Mouse (Mus musculus) megakaryocyte, embryonic 14.5 days (primary cell): Measurements from ENCODE around the gene Cep128. TPM values are rescaled to one million over a fixed set of nuclear protein-coding genes. Genes with fewer than 3 reads are reported as not detected.
"Not testable (repeated sequence)": the region's sequence is repeated elsewhere in the genome, so short reads cannot be mapped to it uniquely, and the experiment has no call there.

Experiments used
- H3K27me3 ChIP-seq: replicated peaks from 2 replicates; pipeline ENCODE3; 2012; ENCODE audit warnings: inconsistent platforms
- H3K36me3 ChIP-seq: replicated peaks from 2 replicates; pipeline ENCODE3; 2012; ENCODE audit warnings: low read length, inconsistent platforms, mixed read lengths
- H3K4me1 ChIP-seq: 2 replicates; pipeline ENCODE4 v1.6.1; 2012; ENCODE audit warnings: inconsistent platforms
- H3K4me3 ChIP-seq: replicated peaks from 2 replicates; pipeline ENCODE3; 2012; ENCODE audit warnings: moderate library complexity, mild to moderate bottlenecking, inconsistent platforms
- H3K9me3 ChIP-seq: 2 replicates; pipeline ENCODE4 v1.6.1; 2012; ENCODE audit warnings: inconsistent platforms
- FLI1 ChIP-seq: IDR thresholded peaks from 2 replicates; pipeline ENCODE4 v1.6.1; 2012; ENCODE audit warnings: low read length, inconsistent platforms, mixed read lengths
- GATA1 ChIP-seq: IDR thresholded peaks from 3 replicates; pipeline ENCODE4 v1.6.1; 2012; ENCODE audit warnings: mixed read lengths, low read length, inconsistent platforms, borderline replicate concordance
- polyA plus RNA-seq: library from polyadenylated mRNA; stranded (reverse); fragments of >175 nt; gene quantifications from 2 replicates; pipeline ENCODE4 v1.2.3, GENCODE M21; 2012; ENCODE audit warnings: low replicate concordance; ENCODE audit not compliant: insufficient read depth

The Cep128 gene
- polyA plus RNA-seq, 1 experiment: 0.85 TPM

- Histone ChIP-seq H3K36me3 (no peaks in the 10 kb centered on the region), H3K4me1 (peaks cover 12% of the 10 kb centered on the region), H3K4me3 (peak overlapping the region; percentile 90), H3K9me3 (no peaks in the 10 kb centered on the region; the same call in 1 of the 2 replicates), H3K27me3 (peaks cover 53% of the 10 kb centered on the region)
- TF ChIP-seq GATA1: no peak
- no peak for TF ChIP-seq FLI1
These were observed 16.8 kb upstream of the Cep128 start for GRCm38 (mm10) chr12:91401049-91401352.

DNA sequence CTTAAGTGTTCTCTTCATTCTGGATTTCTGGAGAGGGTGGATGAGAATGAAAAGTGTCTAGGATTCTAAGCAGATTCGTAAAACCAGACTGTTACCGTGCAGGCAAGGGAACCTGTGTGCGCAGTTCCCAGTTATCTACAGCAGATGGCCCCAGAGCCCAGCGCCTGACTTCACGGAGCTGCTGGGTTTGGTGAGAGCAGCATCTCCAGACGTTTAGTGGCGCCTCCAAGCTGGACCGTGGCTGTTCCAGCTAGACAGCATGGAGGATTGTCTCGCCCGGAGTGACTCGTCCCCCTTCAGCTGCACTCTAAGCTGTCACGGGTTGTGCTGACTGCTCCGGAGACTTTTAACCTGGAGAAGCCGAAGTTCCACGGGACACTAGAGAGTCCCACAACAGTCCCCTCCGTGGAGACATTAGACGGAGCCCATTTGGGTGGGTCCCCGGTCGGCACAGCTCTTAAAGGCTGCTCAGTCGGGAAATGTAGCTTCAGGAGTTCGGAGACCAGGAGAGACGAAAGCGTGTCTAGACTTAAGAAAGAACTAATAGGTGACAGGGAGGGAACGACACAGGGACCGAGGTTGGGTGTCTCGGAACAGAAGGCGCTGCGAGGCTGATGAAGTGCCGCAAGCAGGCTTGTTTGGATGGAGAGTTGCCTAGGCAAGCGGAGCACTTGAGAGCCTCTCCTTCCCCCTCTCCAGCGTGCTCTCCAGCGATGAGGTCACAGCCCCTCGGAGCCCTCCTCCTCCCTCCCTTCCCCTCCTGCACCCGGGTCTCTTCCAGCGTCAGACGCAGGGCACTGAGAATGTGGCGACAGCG lies 16.2 kb upstream of the Cep128 start:
- H3K9me3 ChIP-seq: no peaks in the 10 kb centered on the region; the same call in 1 of the 2 replicates
- H3K4me1 ChIP-seq: peaks cover 12% of the 10 kb centered on the region
- H3K4me3 ChIP-seq: peak overlapping the region; percentile 90
- peaks cover 55% of the 10 kb centered on the region for H3K27me3 ChIP-seq
- no peaks in the 10 kb centered on the region for H3K36me3 ChIP-seq
- TF ChIP-seq GATA1 (no peak), FLI1 (no peak)

- no peak for TF ChIP-seq GATA1
- no peak for TF ChIP-seq FLI1
- Histone ChIP-seq H3K36me3 (peaks cover 18% of the 10 kb centered on the region), H3K4me3 (peak overlapping the region; percentile 100), H3K9me3 (no peaks in the 10 kb centered on the region), H3K27me3 (no peaks in the 10 kb centered on the region), H3K4me1 (peaks cover 15% of the 10 kb centered on the region)
These were observed 519 bp downstream of the Cep128 start for GRCm38 (mm10) chr12:91383516-91384264.

- no peaks in the 10 kb centered on the region; the same call in 1 of the 2 replicates for H3K9me3 ChIP-seq
- H3K27me3 ChIP-seq: no peaks in the 10 kb centered on the region
- H3K4me1 ChIP-seq: no peaks in the 10 kb centered on the region; the same call in 1 of the 2 replicates
- H3K36me3 ChIP-seq: peaks cover 58% of the 10 kb centered on the region
- H3K4me3 ChIP-seq: no peak overlapping the region
- no peak for TF ChIP-seq FLI1
- no peak for TF ChIP-seq GATA1
These were observed 15.0 kb downstream of the Cep128 start for GRCm38 (mm10) chr12:91369173-91369572.

- no peaks in the 10 kb centered on the region for H3K9me3 ChIP-seq
- no peaks in the 10 kb centered on the region for H3K4me1 ChIP-seq
- no peak overlapping the region for H3K4me3 ChIP-seq
- TF ChIP-seq FLI1 (no peak), GATA1 (no peak)
- peaks cover 33% of the 10 kb centered on the region for H3K36me3 ChIP-seq
- no peaks in the 10 kb centered on the region for H3K27me3 ChIP-seq
These were observed 30.4 kb downstream of the Cep128 start for GRCm38 (mm10) chr12:91353783-91354182.

- H3K36me3 ChIP-seq: peaks cover 36% of the 10 kb centered on the region
- H3K9me3 ChIP-seq, H3K4me3 ChIP-seq, H3K4me1 ChIP-seq, H3K27me3 ChIP-seq: not testable (repeated sequence)
These were observed 45.6 kb downstream of the Cep128 start for GRCm38 (mm10) chr12:91338656-91339055.

- Histone ChIP-seq H3K4me1 (peaks cover 4% of the 10 kb centered on the region), H3K27me3 (no peaks in the 10 kb centered on the region), H3K36me3 (peaks cover 36% of the 10 kb centered on the region), H3K4me3 (no peak overlapping the region), H3K9me3 (no peaks in the 10 kb centered on the region)
- TF ChIP-seq GATA1 (no peak), FLI1 (no peak)
These were observed 56.7 kb downstream of the Cep128 start for GRCm38 (mm10) chr12:91327527-91327926.

DNA sequence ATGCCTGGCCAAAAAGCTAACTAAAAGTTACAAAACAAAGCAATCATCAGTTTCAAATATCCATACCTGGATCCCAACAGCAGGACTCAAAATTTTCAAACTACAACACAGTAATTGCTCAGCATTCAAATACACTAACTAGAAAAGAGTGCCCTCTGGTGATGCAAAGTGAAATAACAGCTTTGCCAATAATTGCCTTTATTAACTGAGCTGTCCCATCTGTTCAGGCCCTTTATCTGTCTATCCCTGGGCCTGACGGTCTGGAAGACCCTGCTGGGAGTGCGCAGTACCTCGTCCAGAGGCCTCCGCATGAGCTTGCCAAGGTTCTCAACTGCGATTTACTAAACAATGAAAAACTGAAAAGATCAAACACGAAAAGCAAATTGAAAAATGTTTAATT lies 58.1 kb downstream of the Cep128 start:
- peaks cover 32% of the 10 kb centered on the region for H3K36me3 ChIP-seq
- H3K9me3 ChIP-seq: no peaks in the 10 kb centered on the region
- no peak for TF ChIP-seq GATA1
- no peak for TF ChIP-seq FLI1
- no peak overlapping the region for H3K4me3 ChIP-seq
- peaks cover 4% of the 10 kb centered on the region for H3K4me1 ChIP-seq
- no peaks in the 10 kb centered on the region for H3K27me3 ChIP-seq

DNA sequence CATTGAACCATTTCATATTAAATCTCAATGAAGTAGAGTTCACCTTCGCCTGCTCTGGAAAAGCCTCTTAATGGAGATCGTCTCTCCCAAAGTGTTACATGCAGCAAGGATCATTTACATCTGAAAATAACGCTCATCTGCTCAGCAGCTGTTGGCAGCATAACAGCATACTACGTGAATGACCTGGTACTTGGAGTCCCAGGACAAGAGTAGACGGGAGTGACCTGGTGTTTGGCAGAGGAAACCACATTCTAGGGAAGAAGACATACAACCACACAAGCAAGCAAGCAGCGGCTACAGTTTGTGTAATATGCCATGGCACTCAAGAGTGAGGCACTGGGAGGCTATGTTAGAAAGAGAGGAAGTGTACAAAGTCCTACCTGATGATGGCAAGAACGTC lies 69.2 kb downstream of the Cep128 start:
- no peak for TF ChIP-seq GATA1
- TF ChIP-seq FLI1: no peak
- Histone ChIP-seq H3K4me1 (peaks cover 4% of the 10 kb centered on the region), H3K27me3 (no peaks in the 10 kb centered on the region), H3K9me3 (no peaks in the 10 kb centered on the region), H3K4me3 (no peak overlapping the region), H3K36me3 (peaks cover 2% of the 10 kb centered on the region)

- H3K4me1 ChIP-seq: peaks cover 4% of the 10 kb centered on the region
- H3K4me3 ChIP-seq: no peak overlapping the region
- H3K27me3 ChIP-seq: no peaks in the 10 kb centered on the region
- peaks cover under 1% of the 10 kb centered on the region for H3K36me3 ChIP-seq
- H3K9me3 ChIP-seq: no peaks in the 10 kb centered on the region
- no peak for TF ChIP-seq FLI1
- no peak for TF ChIP-seq GATA1
These were observed 70.1 kb downstream of the Cep128 start for GRCm38 (mm10) chr12:91313974-91314587.
